Mouse (Mus musculus): ENCODE data around the gene Tmem52b. TPM values are rescaled to one million over a fixed set of nuclear protein-coding genes. Genes with fewer than 3 reads are reported as not detected.

Tmem52b gene
- polyA plus RNA-seq, 1 experiment from 2014 or later: not detected

DNA sequence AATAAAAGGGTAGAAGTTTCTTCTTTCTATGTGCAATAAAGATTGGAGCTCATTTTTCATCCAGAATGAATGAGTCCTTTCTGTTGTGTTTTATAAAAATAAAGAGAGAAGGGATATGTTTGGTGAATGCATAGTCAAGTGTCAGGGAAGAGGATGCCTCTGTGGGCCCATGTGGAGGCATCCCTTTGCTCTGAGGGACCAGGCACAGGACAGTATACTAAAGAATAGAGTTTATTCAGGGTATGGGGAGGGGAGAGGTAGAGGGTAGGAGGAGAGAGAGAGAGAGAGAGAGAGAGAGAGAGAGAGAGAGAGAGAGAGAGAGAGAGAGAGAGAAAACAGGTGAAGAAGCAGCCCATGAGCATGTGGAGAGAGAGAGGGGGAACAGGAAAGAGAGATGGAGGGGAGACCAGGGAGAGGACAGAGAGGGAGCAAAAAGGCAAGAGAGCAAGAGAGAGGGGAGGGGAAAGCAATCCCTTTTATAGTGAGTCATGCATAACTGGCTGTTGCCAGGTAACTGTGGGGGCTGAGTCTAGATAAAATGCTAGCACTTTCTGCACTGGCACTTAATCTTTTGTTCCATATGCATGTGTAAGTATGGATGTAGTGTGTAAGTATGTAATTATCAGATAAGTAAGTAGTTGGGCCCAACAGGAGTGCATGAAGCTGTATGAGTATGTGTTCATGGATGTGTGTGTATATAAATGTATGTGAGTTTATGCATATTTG, 45.1 kb downstream of the Tmem52b start:
- Histone ChIP-seq H3K9me3 (ENCODE audit: control insufficient read depth, low read length) (no peaks in the 10 kb centered on the region), H3K27ac (replicated peaks; ENCODE audit: low read depth, low read length) (no peak overlapping the region), H3K9ac (ENCODE audit: low read length) (no peak overlapping the region), H3K36me3 (ENCODE audit: control insufficient read depth, insufficient read depth, low read length) (no peaks in the 10 kb centered on the region), H3K4me1 (ENCODE audit: control insufficient read depth, insufficient read depth, low read length) (no peaks in the 10 kb centered on the region), H3K27me3 (ENCODE audit: control insufficient read depth, insufficient read depth, low read length) (no peaks in the 10 kb centered on the region), H3K4me3 (ENCODE audit: low read depth, low read length) (no peak overlapping the region), H3K4me2 (ENCODE audit: low read depth, severe bottlenecking) (no peak overlapping the region)
- no peak for ATAC-seq (ENCODE audit: insufficient number of reproducible peaks, low FRiP score, low TSS enrichment, low read depth)
- DNase-seq (ENCODE audit: low spot score): no peak

DNA sequence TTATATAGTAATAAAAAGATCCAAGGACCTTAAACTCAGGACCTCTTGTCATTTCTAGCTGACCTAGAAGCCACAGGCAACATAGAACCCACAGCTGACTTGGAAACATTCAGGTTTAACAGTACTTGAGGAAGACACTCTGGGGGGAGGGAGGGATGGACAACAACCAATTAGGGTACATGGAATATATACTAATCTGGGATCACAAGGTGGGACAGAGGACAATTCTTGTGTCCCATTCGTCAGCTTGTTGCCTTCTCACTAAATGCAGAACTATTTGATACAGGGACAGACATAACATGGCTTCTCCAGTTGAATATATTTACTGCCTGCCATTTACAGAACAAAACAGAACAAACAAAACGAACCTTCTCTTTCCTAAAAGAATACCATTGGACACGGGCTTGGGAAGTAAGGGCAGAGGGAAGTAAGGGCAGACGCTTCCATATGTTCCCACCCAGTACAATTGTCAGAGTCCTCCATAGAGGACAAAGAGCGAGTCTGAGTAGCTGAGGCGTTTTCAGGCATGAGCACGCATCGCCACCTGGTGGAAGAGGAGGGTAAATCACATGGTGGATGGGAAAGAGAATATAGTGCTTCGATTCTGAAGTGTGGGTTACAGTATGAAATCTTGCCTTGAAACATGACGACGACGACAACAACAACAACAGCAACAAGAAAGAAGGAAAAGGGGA, 46.7 kb downstream of the Tmem52b start:
- WGBS: 23% methylated on average over 12 of the region's 12 CpGs
- ATAC-seq (ENCODE audit: insufficient number of reproducible peaks, low FRiP score, low TSS enrichment, low read depth): peak; percentile 67; the same call in 1 of the 2 replicates

DNA sequence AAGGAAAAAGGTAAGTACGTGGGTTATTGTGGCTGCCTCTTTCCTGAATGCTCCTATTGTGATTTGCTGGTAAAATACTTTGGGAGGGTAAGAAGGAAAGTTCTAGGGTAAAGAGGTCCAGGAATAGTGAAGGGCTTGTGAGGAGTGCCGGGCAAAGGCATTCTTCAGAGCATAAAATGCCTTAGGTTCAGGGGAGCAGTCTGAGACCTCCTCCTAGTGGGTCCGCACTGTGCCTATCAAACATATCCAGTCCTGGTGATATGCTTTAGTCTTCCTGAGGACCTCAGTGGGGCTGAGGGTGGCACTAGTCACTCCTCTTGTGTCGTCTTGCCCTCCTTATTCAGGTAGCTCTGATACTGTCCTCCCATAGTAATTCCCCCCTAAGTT, 47.3 kb downstream of the Tmem52b start:
- no peak overlapping the region for H3K4me2 ChIP-seq (ENCODE audit: low read depth, severe bottlenecking)
- H3K27ac ChIP-seq (replicated peaks; ENCODE audit: low read depth, low read length): no peak overlapping the region
- H3K9ac ChIP-seq (ENCODE audit: low read length): no peak overlapping the region
- no peaks in the 10 kb centered on the region for H3K27me3 ChIP-seq (ENCODE audit: control insufficient read depth, insufficient read depth, low read length)
- ATAC-seq (ENCODE audit: insufficient number of reproducible peaks, low FRiP score, low TSS enrichment, low read depth) (no peak), DNase-seq (ENCODE audit: low spot score) (no peak)
- H3K9me3 ChIP-seq (ENCODE audit: control insufficient read depth, low read length): no peaks in the 10 kb centered on the region
- H3K4me3 ChIP-seq (ENCODE audit: low read depth, low read length): no peak overlapping the region
- 54% methylated on average over 4 of the region's 4 CpGs for WGBS
- H3K36me3 ChIP-seq (ENCODE audit: control insufficient read depth, insufficient read depth, low read length): no peaks in the 10 kb centered on the region
- H3K4me1 ChIP-seq (ENCODE audit: control insufficient read depth, insufficient read depth, low read length): no peaks in the 10 kb centered on the region

More for the DNA sequence above, 46.7 kb downstream of the Tmem52b start:
- no peak overlapping the region for H3K4me3 ChIP-seq (ENCODE audit: low read depth, low read length)
- no peaks in the 10 kb centered on the region for H3K27me3 ChIP-seq (ENCODE audit: control insufficient read depth, insufficient read depth, low read length)
- no peak overlapping the region for H3K4me2 ChIP-seq (ENCODE audit: low read depth, severe bottlenecking)
- H3K9me3 ChIP-seq (ENCODE audit: control insufficient read depth, low read length): no peaks in the 10 kb centered on the region
- no peaks in the 10 kb centered on the region for H3K36me3 ChIP-seq (ENCODE audit: control insufficient read depth, insufficient read depth, low read length)
- peak; percentile 84 for DNase-seq (ENCODE audit: low spot score)
- H3K9ac ChIP-seq (ENCODE audit: low read length): no peak overlapping the region
- H3K4me1 ChIP-seq (ENCODE audit: control insufficient read depth, insufficient read depth, low read length): no peaks in the 10 kb centered on the region
- H3K27ac ChIP-seq (replicated peaks; ENCODE audit: low read depth, low read length): no peak overlapping the region

DNA sequence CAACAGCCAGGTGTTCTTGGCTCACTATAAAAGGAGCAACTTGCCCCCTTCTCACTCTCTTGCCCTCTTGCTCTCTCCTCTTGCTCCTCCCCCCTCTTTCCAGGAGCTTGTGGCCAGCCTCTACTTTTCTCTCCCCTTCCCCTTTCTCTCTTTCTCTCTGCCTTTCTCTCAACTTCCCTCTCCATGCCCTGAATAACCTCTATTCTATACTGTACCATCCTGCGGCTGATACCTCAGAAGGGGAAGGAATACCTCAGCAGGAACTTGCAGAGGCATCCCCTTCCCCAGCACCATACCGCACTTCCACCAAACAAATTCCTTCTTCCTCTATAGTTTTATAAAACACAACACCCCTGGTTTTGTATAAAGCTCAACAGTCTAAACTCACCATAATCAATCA, 52.9 kb downstream of the Tmem52b start:
- ATAC-seq (ENCODE audit: insufficient number of reproducible peaks, low FRiP score, low TSS enrichment, low read depth) (no peak), DNase-seq (ENCODE audit: low spot score) (no peak)
- no peak overlapping the region for H3K4me3 ChIP-seq (ENCODE audit: low read depth, low read length)
- H3K4me2 ChIP-seq (ENCODE audit: low read depth, severe bottlenecking): no peak overlapping the region
- H3K9me3 ChIP-seq (ENCODE audit: control insufficient read depth, low read length): no peaks in the 10 kb centered on the region
- H3K27me3 ChIP-seq (ENCODE audit: control insufficient read depth, insufficient read depth, low read length): no peaks in the 10 kb centered on the region
- WGBS: 80% methylated on average over 2 of the region's 2 CpGs
- no peaks in the 10 kb centered on the region for H3K4me1 ChIP-seq (ENCODE audit: control insufficient read depth, insufficient read depth, low read length)
- no peak overlapping the region for H3K27ac ChIP-seq (replicated peaks; ENCODE audit: low read depth, low read length)
- no peaks in the 10 kb centered on the region for H3K36me3 ChIP-seq (ENCODE audit: control insufficient read depth, insufficient read depth, low read length)
- no peak overlapping the region for H3K9ac ChIP-seq (ENCODE audit: low read length)

Other genes with a start within 250 kb of the Tmem52b start
- gene Cd69, start 237.1 kb upstream of the Tmem52b start, polyA plus RNA-seq (2014; fragmentation: Nextera tagmentation; extraction: Ambion mirVana): 0.11 and 0.28 TPM in 2 replicates
- not detected in 2 replicates for gene 4922502D21Rik, start 180.8 kb upstream of the Tmem52b start, polyA plus RNA-seq (2014; fragmentation: Nextera tagmentation; extraction: Ambion mirVana)
- gene Clec12a, start 169.9 kb upstream of the Tmem52b start, polyA plus RNA-seq (2014; fragmentation: Nextera tagmentation; extraction: Ambion mirVana): 0.14 and 0.29 TPM in 2 replicates
- gene Clec12b, start 126.7 kb upstream of the Tmem52b start, polyA plus RNA-seq (2014; fragmentation: Nextera tagmentation; extraction: Ambion mirVana): not detected in 2 replicates
- 6.0 and 6.6 TPM in 2 replicates for gene Clec1b, start 115.3 kb upstream of the Tmem52b start, polyA plus RNA-seq (2014; fragmentation: Nextera tagmentation; extraction: Ambion mirVana)
- gene Clec9a, start 103.7 kb upstream of the Tmem52b start, polyA plus RNA-seq (2014; fragmentation: Nextera tagmentation; extraction: Ambion mirVana): 0.41 and 0.44 TPM in 2 replicates
- gene Clec1a, start 60.6 kb upstream of the Tmem52b start, polyA plus RNA-seq (2014; fragmentation: Nextera tagmentation; extraction: Ambion mirVana): 1.6 and 2.3 TPM in 2 replicates
- gene Olr1, start 5.4 kb upstream of the Tmem52b start, polyA plus RNA-seq (2014; fragmentation: Nextera tagmentation; extraction: Ambion mirVana): 0.38 TPM in 1 of 2 replicates, not detected in the other
- gene Gabarapl1, start 20.6 kb downstream of the Tmem52b start, polyA plus RNA-seq (2014; fragmentation: Nextera tagmentation; extraction: Ambion mirVana): 11.7 and 12.2 TPM in 2 replicates
- gene Klre1, start 65.3 kb downstream of the Tmem52b start, polyA plus RNA-seq (2014; fragmentation: Nextera tagmentation; extraction: Ambion mirVana): not detected in 2 replicates
- gene Klrd1, start 79.2 kb downstream of the Tmem52b start, polyA plus RNA-seq (2014; fragmentation: Nextera tagmentation; extraction: Ambion mirVana): not detected in 2 replicates
- not detected in 2 replicates for gene Klrk1, start 111.3 kb downstream of the Tmem52b start, polyA plus RNA-seq (2014; fragmentation: Nextera tagmentation; extraction: Ambion mirVana)
- not detected in 2 replicates for gene Klrc3, start 130.8 kb downstream of the Tmem52b start, polyA plus RNA-seq (2014; fragmentation: Nextera tagmentation; extraction: Ambion mirVana)
- gene Klrc2, start 148.1 kb downstream of the Tmem52b start, polyA plus RNA-seq (2014; fragmentation: Nextera tagmentation; extraction: Ambion mirVana): not detected in 2 replicates
- gene Klrc1, start 166.4 kb downstream of the Tmem52b start, polyA plus RNA-seq (2014; fragmentation: Nextera tagmentation; extraction: Ambion mirVana): not detected in 2 replicates
- not detected in 2 replicates for gene Klri1, start 204.6 kb downstream of the Tmem52b start, polyA plus RNA-seq (2014; fragmentation: Nextera tagmentation; extraction: Ambion mirVana)
- gene Klri2, start 227.9 kb downstream of the Tmem52b start, polyA plus RNA-seq (2014; fragmentation: Nextera tagmentation; extraction: Ambion mirVana): not detected in 2 replicates

Data from limb, embryonic 11.5 days (tissue).